ENCODE assay signal across 37 mouse cellular contexts in genomic region chr15:10554336-10554735, GRCm38 (mm10). TPM values are rescaled to one million over a fixed set of nuclear protein-coding genes. Genes with fewer than 3 reads are reported as not detected.
"Had no signal": no experiment of that assay in that cellular context is flagged by ENCODE, and none has a peak within 500 bp of the region (broad histone marks: within the 10 kb centered on the region; RNA-seq: fewer than 3 reads in every experiment).

No protein-coding gene starts in this region.

- H3K4me1 ChIP-seq: embryonic facial prominence, embryonic 10.5 days; embryonic facial prominence, embryonic 12.5 days; embryonic facial prominence, embryonic 13.5 days; embryonic facial prominence, embryonic 15.5 days; forebrain, embryonic 10.5 days; forebrain, embryonic 12.5 days; forebrain, embryonic 13.5 days; forebrain, embryonic 15.5 days; heart, embryonic 10.5 days; heart, embryonic 12.5 days had no signal

- H3K4me3 ChIP-seq: embryonic facial prominence, embryonic 10.5 days; embryonic facial prominence, embryonic 12.5 days; embryonic facial prominence, embryonic 13.5 days; embryonic facial prominence, embryonic 15.5 days; erythroblast, embryonic 14.5 days; forebrain, embryonic 10.5 days; forebrain, embryonic 12.5 days; forebrain, embryonic 13.5 days; forebrain, embryonic 15.5 days; gastrocnemius, adult 2 months; heart, adult 2 months; heart, embryonic 10.5 days; heart, embryonic 12.5 days had no signal

- ATAC-seq: forebrain, embryonic 13.5 days; forebrain, embryonic 15.5 days; forebrain, embryonic 16.5 days; forebrain, postnatal 0 days had no signal

- H3K4me2 ChIP-seq: embryonic facial prominence, embryonic 12.5 days; embryonic facial prominence, embryonic 13.5 days; embryonic facial prominence, embryonic 15.5 days; forebrain, embryonic 12.5 days; forebrain, embryonic 13.5 days; forebrain, embryonic 15.5 days; heart, embryonic 11.5 days; heart, embryonic 12.5 days had no signal

- H3K27me3 ChIP-seq: embryonic facial prominence, embryonic 12.5 days; embryonic facial prominence, embryonic 13.5 days; embryonic facial prominence, embryonic 15.5 days; forebrain, embryonic 12.5 days; forebrain, embryonic 13.5 days; forebrain, embryonic 15.5 days; heart, embryonic 12.5 days had no signal

- H3K36me3 ChIP-seq: embryonic facial prominence, embryonic 10.5 days; embryonic facial prominence, embryonic 12.5 days; embryonic facial prominence, embryonic 13.5 days; embryonic facial prominence, embryonic 15.5 days; forebrain, embryonic 10.5 days; forebrain, embryonic 12.5 days; forebrain, embryonic 15.5 days; heart, embryonic 10.5 days; heart, embryonic 12.5 days had no signal

- DNase-seq: cerebellum, adult 9-10 months; cerebellum, adult 9-11 months; cerebellum, postnatal 10 days; cerebellum, postnatal 14 days; cerebellum, postnatal 25 days; cerebellum, postnatal 36 days; embryo, embryonic 11 days; forebrain, postnatal 0 days; gastrocnemius, adult 2 months; gastrocnemius, postnatal 14 days; gastrocnemius, postnatal 25 days; gastrocnemius, postnatal 36 days; heart, adult 18-20 months; heart, adult 2 months had no signal

- H3K9ac ChIP-seq: embryonic facial prominence, embryonic 12.5 days; embryonic facial prominence, embryonic 13.5 days; embryonic facial prominence, embryonic 15.5 days; forebrain, embryonic 12.5 days; forebrain, embryonic 13.5 days; forebrain, embryonic 15.5 days; forebrain, postnatal 0 days; heart, embryonic 12.5 days had no signal

- H3K9me3 ChIP-seq: embryonic facial prominence, embryonic 10.5 days; embryonic facial prominence, embryonic 12.5 days; embryonic facial prominence, embryonic 13.5 days; embryonic facial prominence, embryonic 15.5 days; forebrain, embryonic 10.5 days; forebrain, embryonic 12.5 days; forebrain, embryonic 13.5 days; forebrain, embryonic 15.5 days; heart, embryonic 10.5 days; heart, embryonic 12.5 days had no signal

- H3K27ac ChIP-seq: embryonic facial prominence, embryonic 10.5 days; embryonic facial prominence, embryonic 12.5 days; embryonic facial prominence, embryonic 13.5 days; embryonic facial prominence, embryonic 15.5 days; forebrain, embryonic 10.5 days; forebrain, embryonic 12.5 days; forebrain, embryonic 13.5 days; forebrain, embryonic 15.5 days; gastrocnemius, adult 2 months; heart, adult 2 months; heart, embryonic 10.5 days had no signal

RNA-seq across cellular contexts. Expression of gene Ttc23l, which starts 4.1 kb away (rescaled TPM):
- total RNA-seq: common myeloid progenitor, adult 5-6 weeks; forebrain, postnatal 0 days; gastrocnemius, adult 18-20 months; gastrocnemius, adult 2 months; gastrocnemius, adult 8-10 months; gastrocnemius, postnatal 14 days; gastrocnemius, postnatal 25 days; gastrocnemius, postnatal 36 days; gastrocnemius, postnatal 4 days; granulocyte monocyte progenitor cell, adult 5-6 weeks; heart, adult 18-20 months; heart, adult 2 months; heart, adult 8-10 months had no signal
- polyA plus RNA-seq: cortical plate, adult 2 months; embryonic facial prominence, embryonic 10.5 days; embryonic facial prominence, embryonic 11.5 days; embryonic facial prominence, embryonic 12.5 days; embryonic facial prominence, embryonic 13.5 days; embryonic facial prominence, embryonic 15.5 days; erythroblast, embryonic 14.5 days; forebrain, embryonic 10.5 days; forebrain, embryonic 11.5 days; forebrain, embryonic 12.5 days; forebrain, embryonic 13.5 days; forebrain, embryonic 15.5 days; forebrain, embryonic 16.5 days; forebrain, postnatal 0 days; frontal cortex, adult 2 months; heart, embryonic 10.5 days; heart, embryonic 11.5 days; heart, embryonic 12.5 days had no signal
